Mouse (Mus musculus) common myeloid progenitor, adult 5-6 weeks (primary cell): ENCODE measurements around the gene Phlpp2. TPM values are rescaled to one million over a fixed set of nuclear protein-coding genes. Genes with fewer than 3 reads are reported as not detected.

ENCODE experiments used
- total RNA-seq: library from RNA; stranded (forward); fragments of 200-1000, 187-1606 nt; gene quantifications from 2 replicates; pipeline ENCODE4 v1.2.3, GENCODE M21; 2017

The Phlpp2 gene
- total RNA-seq, 1 experiment from 2014 or later = 10.7 TPM

Other genes starting within 250 kb of the Phlpp2 start
- 63.5 and 85.4 TPM in 2 replicates for gene Ist1, start 175.3 kb upstream of the Phlpp2 start, total RNA-seq
- 4.3 and 7.5 TPM in 2 replicates for gene Zfp821, start 163.0 kb upstream of the Phlpp2 start, total RNA-seq
- gene Atxn1l, start 130.8 kb upstream of the Phlpp2 start, total RNA-seq = 8.9 and 13.4 TPM in 2 replicates
- gene Ap1g1, start 90.0 kb upstream of the Phlpp2 start, total RNA-seq = 53.6 and 71.5 TPM in 2 replicates
- not detected in 2 replicates for gene Marveld3, start 93.7 kb downstream of the Phlpp2 start, total RNA-seq
- gene Tat, start 121.9 kb downstream of the Phlpp2 start, total RNA-seq = not detected in 2 replicates
- gene Chst4, start 171.2 kb downstream of the Phlpp2 start, total RNA-seq = not detected in 2 replicates
- gene Zfp612, start 211.2 kb downstream of the Phlpp2 start, total RNA-seq = 0.18 and 0.34 TPM in 2 replicates
- gene Gm21964, start 232.7 kb downstream of the Phlpp2 start, total RNA-seq = not detected in 2 replicates
- not detected in 2 replicates for gene Gm17720, start 234.2 kb downstream of the Phlpp2 start, total RNA-seq